Mouse (Mus musculus) neural tube, embryonic 14.5 days (tissue): ENCODE data around the gene Rcsd1. TPM values are rescaled to one million over a fixed set of nuclear protein-coding genes. Genes with fewer than 3 reads are reported as not detected.
A peak's percentile ranks its signal among the peaks of the same experiment; 100 is the strongest.

Experiments
- ATAC-seq: fragments of 200-750 bp; cut with Nextera tagmentation; 2 replicates; pipeline ENCODE4 v1.8.0; 2017; ENCODE audit warnings: low read depth, mild to moderate bottlenecking, moderate TSS enrichment, moderate library complexity
- H3K27ac ChIP-seq: fragments of 300-500 bp; sonication (generic); 2 replicates; pipeline ENCODE4 v1.5.1; 2014; ENCODE audit warnings: low read depth, mild to moderate bottlenecking, control low read depth, low read length, moderate library complexity, mixed read lengths
- H3K27me3 ChIP-seq: fragments of 300-500 bp; sonication (generic); 2 replicates; pipeline ENCODE4 v1.6.1; 2014; ENCODE audit warnings: low read length; ENCODE audit not compliant: control insufficient read depth, insufficient read depth
- H3K36me3 ChIP-seq: fragments of 300-500 bp; sonication (generic); 2 replicates; pipeline ENCODE4 v1.6.1; 2014; ENCODE audit warnings: low read length, mixed read lengths; ENCODE audit not compliant: control insufficient read depth, insufficient read depth
- H3K4me1 ChIP-seq: fragments of 300-500 bp; sonication (generic); 2 replicates; pipeline ENCODE4 v1.6.1; 2014; ENCODE audit warnings: low read length; ENCODE audit not compliant: control insufficient read depth, insufficient read depth
- H3K4me2 ChIP-seq: fragments of 300-500 bp; sonication (generic); 2 replicates; pipeline ENCODE4 v1.6.1; 2014; ENCODE audit warnings: mild to moderate bottlenecking, low read depth, low read length, control low read depth
- H3K4me3 ChIP-seq: fragments of 300-500 bp; sonication (generic); 2 replicates; pipeline ENCODE4 v1.5.1; 2014; ENCODE audit warnings: low read depth, low read length, control low read depth, mixed read lengths
- H3K9ac ChIP-seq: fragments of 300-500 bp; sonication (generic); replicated peaks from 2 replicates; pipeline ENCODE4 v1.6.1; 2014; ENCODE audit warnings: low read depth, mild to moderate bottlenecking, control low read depth, low read length, mixed read lengths
- H3K9me3 ChIP-seq: fragments of 300-500 bp; sonication (generic); 2 replicates; pipeline ENCODE4 v1.6.1; 2016; ENCODE audit warnings: low read length; ENCODE audit not compliant: control insufficient read depth
- WGBS: fragments of 180-500 bp; shearing (Covaris S2); extraction: QIAGEN DNeasy Blood & Tissue Kit; methylation state at CpG from one replicate; pipeline ENCODE4 v1.1.7; 2014; 5-methylcytosine and 5-hydroxymethylcytosine counted together
- polyA plus RNA-seq: library from polyadenylated mRNA; unstranded; fragments of >200 nt; fragmentation: Nextera tagmentation; extraction: Ambion mirVana; gene quantifications from 2 replicates; pipeline ENCODE4 v1.2.1, GENCODE M21; 2014

Rcsd1 gene
- polyA plus RNA-seq, 1 experiment from 2014 or later: 2.1 TPM

DNA sequence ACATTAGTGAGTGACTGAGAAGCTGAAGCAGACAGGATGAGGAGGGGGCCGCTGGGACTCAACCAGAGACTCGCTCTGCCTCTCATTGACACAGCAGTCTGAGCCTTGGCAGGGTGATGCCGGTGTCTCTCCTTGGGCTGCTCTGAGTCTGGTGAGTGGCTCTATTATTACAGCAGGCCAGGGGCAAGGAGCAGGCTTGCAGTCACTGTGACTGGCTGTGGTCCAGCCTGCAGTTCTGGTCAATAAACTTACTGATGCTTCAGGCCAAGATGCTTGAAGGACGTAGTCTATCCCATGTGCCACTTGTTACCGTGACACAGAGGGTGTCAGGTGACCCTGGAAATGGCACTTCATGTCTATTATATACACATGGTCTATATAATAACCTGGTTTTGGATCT, 43.8 kb downstream of the Rcsd1 start:
- Histone ChIP-seq H3K4me1 (peaks cover 3% of the 10 kb centered on the region; the same call in 1 of the 2 replicates), H3K4me2 (no peak overlapping the region), H3K9ac (no peak overlapping the region), H3K27me3 (no peaks in the 10 kb centered on the region), H3K27ac (no peak overlapping the region), H3K36me3 (no peaks in the 10 kb centered on the region), H3K4me3 (no peak overlapping the region), H3K9me3 (no peaks in the 10 kb centered on the region)
- WGBS: 63% methylated on average over 5 of the region's 5 CpGs
- no peak for ATAC-seq

GRCm38 (mm10) chr1:165663277-165663676, 46.3 kb downstream of the Rcsd1 start:
- Histone ChIP-seq H3K9ac (no peak overlapping the region), H3K4me3 (no peak overlapping the region), H3K4me2 (no peak overlapping the region), H3K27ac (no peak overlapping the region), H3K4me1 (peaks cover 3% of the 10 kb centered on the region; the same call in 1 of the 2 replicates), H3K36me3 (no peaks in the 10 kb centered on the region), H3K27me3 (no peaks in the 10 kb centered on the region), H3K9me3 (no peaks in the 10 kb centered on the region)
- 69% methylated on average over 16 of the region's 16 CpGs for WGBS
- ATAC-seq: no peak

- H3K36me3 ChIP-seq: no peaks in the 10 kb centered on the region
- no peaks in the 10 kb centered on the region for H3K27me3 ChIP-seq
- no peak overlapping the region for H3K27ac ChIP-seq
- WGBS: 36% methylated on average over 15 of the region's 15 CpGs
- no peak overlapping the region for H3K4me2 ChIP-seq
- no peak for ATAC-seq
- no peak overlapping the region for H3K4me3 ChIP-seq
- no peak overlapping the region for H3K9ac ChIP-seq
- no peaks in the 10 kb centered on the region for H3K9me3 ChIP-seq
- peaks cover 3% of the 10 kb centered on the region; the same call in 1 of the 2 replicates for H3K4me1 ChIP-seq
Observed at GRCm38 (mm10) chr1:165662426-165663192, 46.9 kb downstream of the Rcsd1 start.

DNA sequence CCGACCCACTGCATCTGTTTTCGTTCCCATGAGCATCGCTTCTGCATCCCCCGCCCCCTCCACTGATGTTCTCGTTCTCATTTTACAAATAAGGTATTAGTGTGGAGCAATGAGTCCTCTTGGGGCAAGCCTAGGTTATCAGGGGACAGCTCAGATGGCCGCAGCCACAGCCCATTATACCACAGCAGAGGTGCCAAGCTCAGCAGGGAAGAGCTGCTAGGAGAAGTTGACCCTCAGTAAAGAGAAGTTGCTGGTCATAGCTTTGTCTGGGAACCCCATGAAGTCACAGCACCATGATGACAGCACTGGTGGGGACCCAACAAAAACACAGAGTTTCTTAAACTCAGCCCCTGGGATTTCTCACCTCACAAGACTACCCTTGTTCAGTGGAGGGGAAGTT, 47.8 kb downstream of the Rcsd1 start:
- no peak overlapping the region for H3K27ac ChIP-seq
- no peak overlapping the region for H3K9ac ChIP-seq
- H3K4me2 ChIP-seq: no peak overlapping the region
- no peak for ATAC-seq
- H3K4me3 ChIP-seq: no peak overlapping the region
- no peaks in the 10 kb centered on the region for H3K27me3 ChIP-seq
- 84% methylated on average over 6 of the region's 6 CpGs for WGBS
- no peaks in the 10 kb centered on the region for H3K36me3 ChIP-seq
- H3K9me3 ChIP-seq: no peaks in the 10 kb centered on the region
- peaks cover 3% of the 10 kb centered on the region; the same call in 1 of the 2 replicates for H3K4me1 ChIP-seq

DNA sequence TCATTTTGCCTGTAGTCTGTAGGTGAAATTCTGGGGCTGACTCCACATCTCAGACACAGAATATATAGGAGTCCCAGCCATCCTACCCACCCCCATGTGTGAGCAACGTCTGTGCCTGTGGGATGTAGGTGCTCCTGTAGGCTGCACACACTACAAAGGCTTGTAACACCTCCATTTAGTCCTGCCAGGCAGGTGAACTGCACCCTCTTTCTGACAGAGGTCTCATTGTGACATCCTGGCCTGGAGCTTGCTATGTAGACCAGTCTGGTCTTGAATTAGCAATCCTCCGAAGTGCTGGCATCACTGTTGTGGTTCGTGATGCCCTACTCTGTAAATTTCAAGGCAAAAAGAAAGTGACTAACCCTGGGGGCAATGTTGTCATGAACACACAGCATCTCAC, 48.4 kb downstream of the Rcsd1 start:
- Histone ChIP-seq H3K27ac (no peak overlapping the region), H3K4me2 (no peak overlapping the region), H3K9ac (no peak overlapping the region), H3K4me1 (peaks cover 3% of the 10 kb centered on the region; the same call in 1 of the 2 replicates), H3K4me3 (no peak overlapping the region), H3K9me3 (no peaks in the 10 kb centered on the region), H3K27me3 (no peaks in the 10 kb centered on the region), H3K36me3 (no peaks in the 10 kb centered on the region)
- 66% methylated on average over 3 of the region's 3 CpGs for WGBS
- ATAC-seq: no peak

DNA sequence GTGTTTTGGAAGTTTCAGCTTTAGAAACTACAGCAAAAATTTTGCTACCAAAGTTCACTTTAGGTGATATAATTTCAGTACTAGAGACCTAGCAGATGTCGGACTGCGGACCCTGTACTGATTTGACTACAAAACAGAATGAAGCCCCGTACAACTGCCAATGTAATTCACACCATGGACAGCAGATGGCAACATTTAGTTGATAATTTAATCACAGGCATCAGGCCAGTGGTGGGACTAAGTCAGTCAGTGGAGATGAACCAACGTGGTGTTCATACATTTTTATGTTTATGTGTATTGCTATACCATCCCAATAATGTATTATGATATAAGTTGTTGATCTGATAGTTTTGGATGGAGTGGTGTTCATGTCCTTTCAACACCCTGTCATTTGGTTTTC, 48.8 kb downstream of the Rcsd1 start:
- no peaks in the 10 kb centered on the region for H3K27me3 ChIP-seq
- no peaks in the 10 kb centered on the region for H3K9me3 ChIP-seq
- no peaks in the 10 kb centered on the region for H3K36me3 ChIP-seq
- H3K9ac ChIP-seq: no peak overlapping the region
- ATAC-seq: peak; percentile 38; the same call in 1 of the 2 replicates
- H3K27ac ChIP-seq: no peak overlapping the region
- WGBS: 14% methylated on average over 4 of the region's 4 CpGs
- H3K4me2 ChIP-seq: no peak overlapping the region
- H3K4me1 ChIP-seq: peaks cover 3% of the 10 kb centered on the region; the same call in 1 of the 2 replicates
- H3K4me3 ChIP-seq: no peak overlapping the region

DNA sequence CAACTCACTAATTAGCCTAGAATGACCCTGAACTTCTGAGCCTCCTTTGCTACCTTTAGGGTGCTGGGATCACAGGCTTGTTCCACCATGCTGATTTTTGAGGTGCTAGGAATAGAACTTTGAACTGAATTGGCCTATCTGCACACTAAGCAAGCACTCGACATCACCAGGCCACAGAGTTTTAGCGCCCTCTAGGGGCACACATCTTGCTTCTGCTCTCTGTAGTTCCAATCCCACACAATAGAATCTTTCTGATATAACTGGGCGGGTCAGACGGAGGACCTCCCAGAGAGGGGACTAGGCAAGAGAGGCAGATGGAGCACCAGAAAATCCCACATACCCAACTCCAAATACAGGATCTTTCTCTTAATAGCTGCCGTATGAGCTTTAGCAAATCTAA, 51.0 kb downstream of the Rcsd1 start:
- Histone ChIP-seq H3K4me3 (no peak overlapping the region), H3K9me3 (no peaks in the 10 kb centered on the region), H3K4me2 (no peak overlapping the region), H3K36me3 (no peaks in the 10 kb centered on the region), H3K4me1 (peaks cover 3% of the 10 kb centered on the region; the same call in 1 of the 2 replicates), H3K27ac (no peak overlapping the region), H3K9ac (no peak overlapping the region), H3K27me3 (no peaks in the 10 kb centered on the region)
- ATAC-seq: peak; percentile 64; the same call in 1 of the 2 replicates
- 29% methylated on average over 5 of the region's 5 CpGs for WGBS

GRCm38 (mm10) chr1:165655482-165655881, 54.1 kb downstream of the Rcsd1 start:
- H3K4me1 ChIP-seq: no peaks in the 10 kb centered on the region
- 86% methylated on average over 14 of the region's 14 CpGs for WGBS
- H3K4me3 ChIP-seq: no peak overlapping the region
- no peaks in the 10 kb centered on the region for H3K36me3 ChIP-seq
- no peak overlapping the region for H3K27ac ChIP-seq
- no peak overlapping the region for H3K9ac ChIP-seq
- H3K4me2 ChIP-seq: no peak overlapping the region
- no peaks in the 10 kb centered on the region for H3K9me3 ChIP-seq
- no peak for ATAC-seq
- H3K27me3 ChIP-seq: no peaks in the 10 kb centered on the region

DNA sequence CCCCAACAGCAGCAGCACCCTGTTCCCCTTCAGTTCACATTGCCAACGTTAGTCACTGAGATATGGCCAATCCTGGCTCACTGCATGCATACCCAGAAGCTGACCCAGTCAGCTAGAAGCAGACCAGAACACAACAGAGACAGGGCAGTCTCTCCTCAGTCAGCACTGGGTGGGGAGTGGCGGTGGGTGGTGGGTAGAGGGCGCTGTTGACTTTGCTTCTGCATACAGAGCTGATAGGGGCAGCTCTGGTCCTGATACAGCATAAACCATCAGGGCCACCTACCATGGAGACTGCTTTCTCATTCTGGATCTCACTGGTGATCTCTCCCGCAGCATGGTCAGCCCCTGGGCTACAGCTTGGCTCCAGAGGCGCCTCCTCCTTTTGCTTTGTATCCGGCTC, 54.5 kb downstream of the Rcsd1 start:
- no peaks in the 10 kb centered on the region for H3K4me1 ChIP-seq
- H3K27me3 ChIP-seq: no peaks in the 10 kb centered on the region
- ATAC-seq: no peak
- H3K4me3 ChIP-seq: no peak overlapping the region
- 78% methylated on average over 6 of the region's 6 CpGs for WGBS
- no peaks in the 10 kb centered on the region for H3K9me3 ChIP-seq
- H3K36me3 ChIP-seq: no peaks in the 10 kb centered on the region
- no peak overlapping the region for H3K9ac ChIP-seq
- no peak overlapping the region for H3K4me2 ChIP-seq
- H3K27ac ChIP-seq: no peak overlapping the region
